Mouse (Mus musculus): Measurements from ENCODE around the gene Cdk5rap2. TPM values are rescaled to one million over a fixed set of nuclear protein-coding genes. Genes with fewer than 3 reads are reported as not detected.

Cdk5rap2 gene
- total and polyA plus RNA-seq, 3 experiments: 10.5 to 15.4 TPM; not detected in 1

DNA sequence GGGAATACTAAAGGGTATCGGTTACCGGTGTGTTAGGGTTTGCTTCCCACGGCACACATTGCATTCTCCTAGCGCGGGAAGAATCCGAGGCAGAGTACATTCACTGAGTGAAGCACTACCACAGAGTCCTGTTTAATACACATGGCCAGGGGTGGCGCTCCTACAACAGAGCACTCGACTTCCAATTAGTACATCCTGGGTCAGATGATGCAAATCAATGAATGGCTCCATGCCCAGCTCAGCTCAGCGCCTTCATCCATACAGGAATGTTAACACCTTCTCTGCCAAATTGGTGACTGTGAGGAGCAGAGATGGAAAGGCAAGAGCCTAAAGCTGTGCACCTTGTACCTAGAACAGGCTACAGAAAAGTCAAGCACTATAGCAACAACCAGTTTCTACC lies 109.1 kb downstream of the Cdk5rap2 start:
- TF ChIP-seq MAFK (IDR thresholded peaks at IDR 0.05; ENCODE audit: borderline replicate concordance, low read depth, low read length) (no peak), CHD2 (IDR thresholded peaks at IDR 0.05; ENCODE audit: low read length) (no peak), E2F4 (IDR thresholded peaks at IDR 0.05; ENCODE audit: borderline replicate concordance, low read depth, low read length) (no peak), TCF12 (IDR thresholded peaks at IDR 0.05; ENCODE audit: low read depth, low read length) (no peak), EP300 (IDR thresholded peaks at IDR 0.05; ENCODE audit: low read depth in 1 of 2, low read length in 2 of 2) (no peak), ZKSCAN1 (IDR thresholded peaks at IDR 0.05; ENCODE audit: low read depth, low read length) (no peak), MEF2A (IDR thresholded peaks at IDR 0.05; ENCODE audit: extremely low read depth, insufficient replicate concordance, low read depth, low read length, poor library complexity, severe bottlenecking) (no peak), ZNF384 (IDR thresholded peaks at IDR 0.05; ENCODE audit: low read depth, low read length) (no peak), SIN3A (IDR thresholded peaks at IDR 0.05; ENCODE audit: low read length) (no peak), NRF1 (IDR thresholded peaks at IDR 0.05; ENCODE audit: insufficient read depth, low read depth, low read length, poor library complexity, severe bottlenecking) (no peak), BHLHE40 (IDR thresholded peaks at IDR 0.05; ENCODE audit: borderline replicate concordance, low read depth, low read length) (no peak), POLR2AphosphoS5 (IDR thresholded peaks at IDR 0.05; ENCODE audit: borderline replicate concordance, low read depth, low read length) (no peak), MXI1 (IDR thresholded peaks at IDR 0.05; ENCODE audit: low read depth, low read length) (no peak), RCOR1 (IDR thresholded peaks at IDR 0.05; ENCODE audit: low read depth, low read length) (no peak), GABPA (IDR thresholded peaks at IDR 0.05; ENCODE audit: low read depth, low read length) (no peak), ELF1 (IDR thresholded peaks at IDR 0.05; ENCODE audit: low read depth, low read length) (no peak)
- Histone ChIP-seq H3K27ac (ENCODE audit: control insufficient read depth, low read depth, low read length) (no peak overlapping the region), H3K9ac (ENCODE audit: control insufficient read depth, low read depth, low read length, poor library complexity, severe bottlenecking) (no peak overlapping the region), H3K4me1 (ENCODE audit: control insufficient read depth in 1 of 2, insufficient read depth in 2 of 2, low read length in 2 of 2) (no peaks in the 10 kb centered on the region), H3K27me3 (ENCODE audit: control insufficient read depth in 1 of 2, insufficient read depth in 2 of 2, low read length in 2 of 2) (no peaks in the 10 kb centered on the region), H3K36me3 (ENCODE audit: control insufficient read depth in 1 of 2, insufficient read depth in 2 of 2, low read length in 2 of 2) (no peaks in the 10 kb centered on the region; a peak in 1 of 4 replicates), H3K4me3 (ENCODE audit: control insufficient read depth in 1 of 2, insufficient read depth in 1 of 2, low read depth in 2 of 2, low read length in 2 of 2) (no peak overlapping the region), H3K9me3 (replicated peaks; ENCODE audit: insufficient read depth, low read length) (no peaks in the 10 kb centered on the region), H3K79me2 (ENCODE audit: control insufficient read depth, insufficient read depth, low read length, poor library complexity) (no peaks in the 10 kb centered on the region)
- no peak for DNase-seq (ENCODE audit: low read depth, low spot score)

DNA sequence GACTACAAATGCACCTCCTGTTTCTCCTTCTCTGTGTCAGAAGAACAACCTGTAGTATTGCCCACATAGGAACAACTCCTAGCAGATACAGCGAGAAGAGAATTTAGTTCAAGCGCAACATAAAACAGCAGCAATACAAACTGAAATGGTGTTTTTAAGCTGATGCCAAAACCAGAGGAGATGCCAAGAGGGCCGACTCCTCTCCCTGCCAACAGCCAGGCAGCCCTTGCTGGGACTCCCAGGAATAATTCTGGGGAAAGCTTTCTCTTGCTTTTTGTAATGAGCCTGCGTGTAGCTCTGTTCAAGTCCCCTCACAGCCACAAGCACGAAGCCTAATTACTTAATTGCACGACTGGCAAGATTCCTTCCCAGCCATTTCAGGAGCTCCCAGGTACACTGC lies 120.9 kb downstream of the Cdk5rap2 start:
- Histone ChIP-seq H3K27ac (ENCODE audit: control insufficient read depth, low read depth, low read length) (no peak overlapping the region), H3K4me1 (ENCODE audit: control insufficient read depth in 1 of 2, insufficient read depth in 2 of 2, low read length in 2 of 2) (no peaks in the 10 kb centered on the region), H3K27me3 (ENCODE audit: control insufficient read depth in 1 of 2, insufficient read depth in 2 of 2, low read length in 2 of 2) (no peaks in the 10 kb centered on the region), H3K9ac (ENCODE audit: control insufficient read depth, low read depth, low read length, poor library complexity, severe bottlenecking) (no peak overlapping the region), H3K36me3 (ENCODE audit: control insufficient read depth in 1 of 2, insufficient read depth in 2 of 2, low read length in 2 of 2) (no peaks in the 10 kb centered on the region; a peak in 1 of 4 replicates), H3K79me2 (ENCODE audit: control insufficient read depth, insufficient read depth, low read length, poor library complexity) (no peaks in the 10 kb centered on the region), H3K9me3 (replicated peaks; ENCODE audit: insufficient read depth, low read length) (no peaks in the 10 kb centered on the region), H3K4me3 (ENCODE audit: control insufficient read depth in 1 of 2, insufficient read depth in 1 of 2, low read depth in 2 of 2, low read length in 2 of 2) (no peak overlapping the region)
- no peak for DNase-seq (ENCODE audit: low read depth, low spot score)
- TF ChIP-seq TCF12 (IDR thresholded peaks at IDR 0.05; ENCODE audit: low read depth, low read length) (no peak), ETS1 (IDR thresholded peaks at IDR 0.05; ENCODE audit: low read depth, low read length) (no peak), TBP (IDR thresholded peaks at IDR 0.05; ENCODE audit: low read depth, low read length) (no peak), ZKSCAN1 (IDR thresholded peaks at IDR 0.05; ENCODE audit: low read depth, low read length) (no peak), USF1 (IDR thresholded peaks at IDR 0.05; ENCODE audit: low read depth, low read length) (no peak), KAT2A (conservative IDR thresholded peaks at IDR 0.05; ENCODE audit: low read depth, low read length) (no peak), NRF1 (IDR thresholded peaks at IDR 0.05; ENCODE audit: insufficient read depth, low read depth, low read length, poor library complexity, severe bottlenecking) (no peak), JUND (IDR thresholded peaks at IDR 0.05; ENCODE audit: low read depth, low read length) (no peak), RAD21 (IDR thresholded peaks at IDR 0.05; ENCODE audit: low read depth, low read length) (no peak), E2F4 (IDR thresholded peaks at IDR 0.05; ENCODE audit: borderline replicate concordance, low read depth, low read length) (no peak)

Data from MEL (cell line).